Mouse (Mus musculus) bone marrow, adult 2 months (tissue): ENCODE results near the gene Fgf22.

Experiments
- CTCF ChIP-seq: fragments of 200-500 bp; IDR thresholded peaks from 2 replicates; pipeline ENCODE4 v1.5.1; 2011; ENCODE audit warnings: low read length, control low read depth; ENCODE audit not compliant: control insufficient read depth, insufficient read depth
- POLR2A ChIP-seq: fragments of 200-500 bp; IDR thresholded peaks from 2 replicates; pipeline ENCODE4 v1.6.1; 2011; ENCODE audit warnings: low read depth, mild to moderate bottlenecking, control low read depth, low read length, borderline replicate concordance; ENCODE audit not compliant: control insufficient read depth

DNA sequence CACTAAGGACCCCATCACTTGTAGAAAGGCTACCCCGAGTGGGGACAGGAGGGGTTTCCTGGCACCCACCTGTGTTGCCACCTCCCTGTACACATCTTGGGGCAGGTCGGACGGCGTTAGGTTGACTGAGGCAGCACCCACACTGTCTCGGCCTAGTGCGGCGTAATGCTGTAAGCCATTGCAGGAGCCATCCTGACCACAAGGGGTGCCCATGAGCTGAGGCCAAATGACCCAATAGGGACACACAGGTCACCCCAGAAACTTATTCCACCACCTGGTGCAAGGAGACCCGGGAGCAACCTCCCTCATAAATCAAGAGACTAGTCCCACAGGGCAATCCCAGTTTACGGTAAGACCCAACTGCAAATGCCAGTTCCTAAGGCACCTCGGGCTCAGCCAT is 16.6 kb upstream of the Fgf22 start:
- TF ChIP-seq POLR2A, result 0 out of 2 replicates have a peak, but pooled peaks have one; percentile 14
- TF ChIP-seq CTCF, result peak; percentile 70
